Mouse (Mus musculus): ENCODE data around the gene Metap2. TPM values are rescaled to one million over a fixed set of nuclear protein-coding genes. Genes with fewer than 3 reads are reported as not detected.
A peak's percentile ranks its signal among the peaks of the same experiment; 100 is the strongest.

The Metap2 gene
- polyA plus RNA-seq, 1 experiment from 2014 or later: 161 TPM

DNA sequence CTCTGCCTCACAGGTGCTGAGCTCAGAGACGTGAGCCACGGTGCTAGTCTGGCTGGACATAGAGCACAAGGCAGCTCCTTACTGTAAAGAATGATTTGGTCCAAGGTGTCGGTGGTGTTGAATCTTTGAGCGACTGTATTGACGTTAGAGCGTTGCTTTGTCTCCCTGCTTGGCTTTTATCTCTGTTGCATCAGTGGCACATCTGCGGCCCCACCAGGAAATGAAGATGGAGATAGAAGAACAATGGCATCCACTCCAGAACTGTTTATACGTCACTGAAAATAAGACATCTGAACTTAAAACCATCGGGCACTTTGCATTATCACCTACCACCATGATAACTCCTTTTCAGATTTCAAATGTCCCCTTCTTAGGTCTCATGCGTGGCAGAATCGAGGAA is 3.0 kb upstream of the Metap2 start:
- Histone ChIP-seq H3K9me3 (replicated peaks; ENCODE audit: control insufficient read depth, low read length) (no peaks in the 10 kb centered on the region), H3K27ac (ENCODE audit: low read length) (no peak overlapping the region), H3K4me1 (ENCODE audit: control insufficient read depth, low read depth, low read length) (no peaks in the 10 kb centered on the region; the same call in 1 of the 2 replicates), H3K9ac (ENCODE audit: low read depth, low read length) (no peak overlapping the region), H3K4me2 (ENCODE audit: low read depth, low read length) (no peak overlapping the region), H3K4me3 (ENCODE audit: low read depth, low read length) (no peak overlapping the region), H3K27me3 (ENCODE audit: control insufficient read depth, insufficient read depth, low read depth, low read length) (no peaks in the 10 kb centered on the region; the same call in 1 of the 2 replicates), H3K36me3 (ENCODE audit: control insufficient read depth, insufficient read depth) (no peaks in the 10 kb centered on the region)
- WGBS (ENCODE audit: insufficient replicate concordance): 56% methylated on average over 11 of the region's 11 CpGs
- ATAC-seq (ENCODE audit: low read depth): no peak

GRCm38 (mm10) chr10:93899303-93899702 is 2.4 kb upstream of the Metap2 start:
- H3K4me2 ChIP-seq (ENCODE audit: low read depth, low read length): no peak overlapping the region
- WGBS (ENCODE audit: insufficient replicate concordance): 46% methylated on average over 2 of the region's 2 CpGs
- no peak overlapping the region for H3K9ac ChIP-seq (ENCODE audit: low read depth, low read length)
- no peaks in the 10 kb centered on the region; the same call in 1 of the 2 replicates for H3K27me3 ChIP-seq (ENCODE audit: control insufficient read depth, insufficient read depth, low read depth, low read length)
- 0 out of 2 replicates have a peak, but pooled peaks have one; percentile 24 for ATAC-seq (ENCODE audit: low read depth)
- no peak overlapping the region for H3K4me3 ChIP-seq (ENCODE audit: low read depth, low read length)
- H3K4me1 ChIP-seq (ENCODE audit: control insufficient read depth, low read depth, low read length): no peaks in the 10 kb centered on the region; the same call in 1 of the 2 replicates
- no peaks in the 10 kb centered on the region for H3K36me3 ChIP-seq (ENCODE audit: control insufficient read depth, insufficient read depth)
- H3K9me3 ChIP-seq (replicated peaks; ENCODE audit: control insufficient read depth, low read length): no peaks in the 10 kb centered on the region
- H3K27ac ChIP-seq (ENCODE audit: low read length): no peak overlapping the region

GRCm38 (mm10) chr10:93892551-93892950 is 4.3 kb downstream of the Metap2 start:
- no peaks in the 10 kb centered on the region for H3K27me3 ChIP-seq (ENCODE audit: control insufficient read depth, insufficient read depth, low read depth, low read length)
- H3K9me3 ChIP-seq (replicated peaks; ENCODE audit: control insufficient read depth, low read length): no peaks in the 10 kb centered on the region
- H3K4me3 ChIP-seq (ENCODE audit: low read depth, low read length): no peak overlapping the region
- H3K9ac ChIP-seq (ENCODE audit: low read depth, low read length): no peak overlapping the region
- no peak overlapping the region for H3K4me2 ChIP-seq (ENCODE audit: low read depth, low read length)
- peak; percentile 44 for ATAC-seq (ENCODE audit: low read depth)
- no peaks in the 10 kb centered on the region for H3K36me3 ChIP-seq (ENCODE audit: control insufficient read depth, insufficient read depth)
- 50% methylated on average over 4 of the region's 4 CpGs for WGBS (ENCODE audit: insufficient replicate concordance)
- peak overlapping the region; percentile 94 for H3K27ac ChIP-seq (ENCODE audit: low read length)
- peaks cover 27% of the 10 kb centered on the region for H3K4me1 ChIP-seq (ENCODE audit: control insufficient read depth, low read depth, low read length)

GRCm38 (mm10) chr10:93891031-93891430 is 5.9 kb downstream of the Metap2 start:
- Histone ChIP-seq H3K36me3 (ENCODE audit: control insufficient read depth, insufficient read depth) (peaks cover 9% of the 10 kb centered on the region), H3K9me3 (replicated peaks; ENCODE audit: control insufficient read depth, low read length) (no peaks in the 10 kb centered on the region), H3K27me3 (ENCODE audit: control insufficient read depth, insufficient read depth, low read depth, low read length) (no peaks in the 10 kb centered on the region), H3K4me1 (ENCODE audit: control insufficient read depth, low read depth, low read length) (peaks cover 33% of the 10 kb centered on the region), H3K27ac (ENCODE audit: low read length) (peak overlapping the region; percentile 94), H3K9ac (ENCODE audit: low read depth, low read length) (peak overlapping the region; percentile 96), H3K4me3 (ENCODE audit: low read depth, low read length) (peak overlapping the region; percentile 96), H3K4me2 (ENCODE audit: low read depth, low read length) (peak overlapping the region; percentile 93)
- 29% methylated on average over 1 of the region's 1 CpGs for WGBS (ENCODE audit: insufficient replicate concordance)
- ATAC-seq (ENCODE audit: low read depth): peak; percentile 85

GRCm38 (mm10) chr10:93890565-93890964 is 6.3 kb downstream of the Metap2 start:
- Histone ChIP-seq H3K4me2 (ENCODE audit: low read depth, low read length) (peak overlapping the region; percentile 93), H3K9me3 (replicated peaks; ENCODE audit: control insufficient read depth, low read length) (no peaks in the 10 kb centered on the region), H3K36me3 (ENCODE audit: control insufficient read depth, insufficient read depth) (peaks cover 13% of the 10 kb centered on the region), H3K4me1 (ENCODE audit: control insufficient read depth, low read depth, low read length) (peaks cover 36% of the 10 kb centered on the region), H3K27me3 (ENCODE audit: control insufficient read depth, insufficient read depth, low read depth, low read length) (no peaks in the 10 kb centered on the region), H3K9ac (ENCODE audit: low read depth, low read length) (peak overlapping the region; percentile 96), H3K27ac (ENCODE audit: low read length) (peak overlapping the region; percentile 94), H3K4me3 (ENCODE audit: low read depth, low read length) (peak overlapping the region; percentile 96)
- ATAC-seq (ENCODE audit: low read depth): no peak
- WGBS (ENCODE audit: insufficient replicate concordance): 51% methylated on average over 4 of the region's 4 CpGs

DNA sequence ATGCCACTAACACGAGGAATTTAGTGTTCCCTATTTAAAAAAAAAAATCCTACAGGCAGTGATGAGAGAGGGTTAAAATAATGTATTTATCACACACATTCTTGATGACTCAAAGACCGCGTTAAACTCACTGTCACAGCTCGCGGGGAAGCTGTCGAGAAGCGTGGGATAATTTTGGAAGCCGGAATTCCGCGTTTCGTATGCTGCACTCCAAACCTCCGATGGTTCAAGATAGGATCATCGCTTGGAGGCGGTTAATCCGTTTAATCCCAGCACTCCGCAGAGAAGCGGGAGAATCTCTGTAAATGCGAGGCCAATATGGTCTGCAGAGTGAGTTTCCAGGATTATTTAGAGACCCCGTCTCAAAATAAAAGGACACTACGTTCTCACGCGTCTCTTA is 6.9 kb downstream of the Metap2 start:
- peaks cover 17% of the 10 kb centered on the region for H3K36me3 ChIP-seq (ENCODE audit: control insufficient read depth, insufficient read depth)
- ATAC-seq (ENCODE audit: low read depth): no peak
- H3K4me3 ChIP-seq (ENCODE audit: low read depth, low read length): peak overlapping the region; percentile 96
- H3K9ac ChIP-seq (ENCODE audit: low read depth, low read length): peak overlapping the region; percentile 96
- H3K4me2 ChIP-seq (ENCODE audit: low read depth, low read length): peak overlapping the region; percentile 93
- 4% methylated on average over 22 of the region's 22 CpGs for WGBS (ENCODE audit: insufficient replicate concordance)
- peaks cover 40% of the 10 kb centered on the region for H3K4me1 ChIP-seq (ENCODE audit: control insufficient read depth, low read depth, low read length)
- no peaks in the 10 kb centered on the region for H3K9me3 ChIP-seq (replicated peaks; ENCODE audit: control insufficient read depth, low read length)
- H3K27me3 ChIP-seq (ENCODE audit: control insufficient read depth, insufficient read depth, low read depth, low read length): no peaks in the 10 kb centered on the region
- peak overlapping the region; percentile 94 for H3K27ac ChIP-seq (ENCODE audit: low read length)

GRCm38 (mm10) chr10:93889579-93889950 is 7.3 kb downstream of the Metap2 start:
- Histone ChIP-seq H3K27me3 (ENCODE audit: control insufficient read depth, insufficient read depth, low read depth, low read length) (no peaks in the 10 kb centered on the region), H3K36me3 (ENCODE audit: control insufficient read depth, insufficient read depth) (peaks cover 21% of the 10 kb centered on the region), H3K4me2 (ENCODE audit: low read depth, low read length) (peak overlapping the region; percentile 93), H3K9ac (ENCODE audit: low read depth, low read length) (peak overlapping the region; percentile 96), H3K27ac (ENCODE audit: low read length) (peak overlapping the region; percentile 94), H3K9me3 (replicated peaks; ENCODE audit: control insufficient read depth, low read length) (no peaks in the 10 kb centered on the region), H3K4me1 (ENCODE audit: control insufficient read depth, low read depth, low read length) (peaks cover 44% of the 10 kb centered on the region), H3K4me3 (ENCODE audit: low read depth, low read length) (peak overlapping the region; percentile 96)
- peak; percentile 82 for ATAC-seq (ENCODE audit: low read depth)
- WGBS (ENCODE audit: insufficient replicate concordance): 0% methylated on average over 24 of the region's 30 CpGs

DNA sequence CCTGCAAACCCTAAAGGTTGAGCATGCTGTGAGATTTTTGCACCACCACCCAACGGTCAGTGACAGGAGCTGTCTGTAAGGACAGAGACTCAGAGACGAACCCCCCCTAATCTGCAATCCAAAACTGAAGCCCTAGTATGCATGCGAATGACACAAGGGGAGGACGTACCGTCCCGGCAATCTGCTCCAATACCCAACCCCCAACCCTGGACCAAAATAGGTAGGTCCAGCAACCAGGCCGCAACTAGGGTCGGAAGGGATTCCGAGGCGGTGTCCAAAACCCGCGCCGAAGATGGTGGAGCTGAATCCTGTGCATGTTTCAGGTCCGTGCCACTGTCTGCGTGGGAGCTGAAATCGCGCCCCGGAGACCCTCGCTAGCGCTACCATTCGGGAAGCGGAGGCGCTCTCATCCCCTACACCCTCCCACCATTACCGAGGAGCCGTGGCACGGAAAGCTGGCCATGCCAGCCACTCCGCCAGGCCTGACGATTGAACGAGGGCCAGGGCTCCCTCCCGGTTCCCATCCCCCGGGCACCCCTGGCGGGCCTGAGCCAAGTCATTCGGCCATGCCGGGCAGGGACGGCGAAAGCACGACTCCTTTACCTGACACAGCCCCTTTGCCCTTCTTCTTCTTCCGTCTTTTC is 7.8 kb downstream of the Metap2 start:
- Histone ChIP-seq H3K27me3 (ENCODE audit: control insufficient read depth, insufficient read depth, low read depth, low read length) (no peaks in the 10 kb centered on the region), H3K9ac (ENCODE audit: low read depth, low read length) (peak overlapping the region; percentile 96), H3K9me3 (replicated peaks; ENCODE audit: control insufficient read depth, low read length) (no peaks in the 10 kb centered on the region), H3K4me2 (ENCODE audit: low read depth, low read length) (peak overlapping the region; percentile 93), H3K4me3 (ENCODE audit: low read depth, low read length) (peak overlapping the region; percentile 96), H3K4me1 (ENCODE audit: control insufficient read depth, low read depth, low read length) (peaks cover 47% of the 10 kb centered on the region), H3K27ac (ENCODE audit: low read length) (peak overlapping the region; percentile 94), H3K36me3 (ENCODE audit: control insufficient read depth, insufficient read depth) (peaks cover 21% of the 10 kb centered on the region)
- 0% methylated on average over 38 of the region's 38 CpGs for WGBS (ENCODE audit: insufficient replicate concordance)
- ATAC-seq (ENCODE audit: low read depth): peak; percentile 4; the same call in 1 of the 2 replicates

DNA sequence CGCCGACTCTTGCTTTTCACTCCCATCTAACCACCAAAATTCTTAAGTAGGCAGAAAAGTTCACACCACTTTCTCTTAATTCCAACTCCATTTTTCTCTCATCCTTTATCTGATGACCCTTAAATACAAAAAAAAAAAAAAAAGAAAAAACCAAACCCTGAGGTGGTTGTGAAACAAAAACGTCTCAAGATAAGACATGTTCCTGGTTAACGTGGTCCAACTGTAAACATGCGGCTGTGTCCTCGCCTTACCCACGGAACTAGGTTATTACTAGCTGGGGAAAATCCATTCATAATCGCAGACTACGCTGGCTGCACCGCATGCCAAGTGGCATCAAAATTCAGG is 8.3 kb downstream of the Metap2 start:
- peaks cover 21% of the 10 kb centered on the region for H3K36me3 ChIP-seq (ENCODE audit: control insufficient read depth, insufficient read depth)
- H3K4me2 ChIP-seq (ENCODE audit: low read depth, low read length): peak overlapping the region; percentile 93
- ATAC-seq (ENCODE audit: low read depth): no peak
- H3K27me3 ChIP-seq (ENCODE audit: control insufficient read depth, insufficient read depth, low read depth, low read length): no peaks in the 10 kb centered on the region
- no peaks in the 10 kb centered on the region for H3K9me3 ChIP-seq (replicated peaks; ENCODE audit: control insufficient read depth, low read length)
- H3K4me1 ChIP-seq (ENCODE audit: control insufficient read depth, low read depth, low read length): peaks cover 48% of the 10 kb centered on the region
- peak overlapping the region; percentile 94 for H3K27ac ChIP-seq (ENCODE audit: low read length)
- WGBS (ENCODE audit: insufficient replicate concordance): 5% methylated on average over 10 of the region's 10 CpGs
- H3K9ac ChIP-seq (ENCODE audit: low read depth, low read length): peak overlapping the region; percentile 96
- H3K4me3 ChIP-seq (ENCODE audit: low read depth, low read length): peak overlapping the region; percentile 96
